Mouse (Mus musculus) myocyte (in vitro differentiated cells): ENCODE data around the gene Crybb1.

Experiments
- CEBPB ChIP-seq: IDR thresholded peaks from 2 replicates; pipeline ENCODE4 v1.6.1; 2011; ENCODE audit warnings: mild to moderate bottlenecking, moderate library complexity; ENCODE audit not compliant: poor library complexity, insufficient read depth, severe bottlenecking
- E2F4 ChIP-seq: IDR thresholded peaks from one replicate; pipeline ENCODE4 v1.6.1; 2011; ENCODE audit warnings: mild to moderate bottlenecking, control low read depth, moderate library complexity; ENCODE audit not compliant: insufficient read depth
- MAX ChIP-seq: IDR thresholded peaks from one replicate; pipeline ENCODE4 v1.6.1; 2011; ENCODE audit warnings: low read depth, mild to moderate bottlenecking, control low read depth
- MYOD1 ChIP-seq, 3 experiments: IDR thresholded peaks; one replicate each; pipeline ENCODE4 v1.6.1; 2011; ENCODE audit warnings: control low read depth in 2 of 3, low read depth in 2 of 3, mild to moderate bottlenecking in 2 of 3, moderate library complexity in 1 of 3; ENCODE audit not compliant: insufficient read length in 2 of 3, control insufficient read depth in 1 of 3
- MYOG ChIP-seq, 3 experiments: IDR thresholded peaks; one replicate each; pipeline ENCODE4 v1.6.1; 2011; ENCODE audit warnings: control low read depth in 2 of 3, low read depth in 2 of 3, mild to moderate bottlenecking in 2 of 3; ENCODE audit not compliant: insufficient read length in 2 of 3, control insufficient read depth in 1 of 3, insufficient read depth in 1 of 3
- POLR2A ChIP-seq: IDR thresholded peaks from one replicate; pipeline ENCODE4 v1.6.1; 2011; ENCODE audit warnings: low read depth, mild to moderate bottlenecking, control low read depth, moderate library complexity; ENCODE audit not compliant: insufficient read length
- POLR2AphosphoS2 ChIP-seq: IDR thresholded peaks from one replicate; pipeline ENCODE4 v1.6.1; 2011; ENCODE audit warnings: low read depth, control low read depth; ENCODE audit not compliant: insufficient read length
- REST ChIP-seq: IDR thresholded peaks from one replicate; pipeline ENCODE4 v1.6.1; 2011; ENCODE audit warnings: mild to moderate bottlenecking, control low read depth, moderate library complexity; ENCODE audit not compliant: insufficient read depth, insufficient read length
- TCF12 ChIP-seq: IDR thresholded peaks from one replicate; pipeline ENCODE4 v1.6.1; 2011; ENCODE audit warnings: mild to moderate bottlenecking, control low read depth; ENCODE audit not compliant: poor library complexity, insufficient read depth, severe bottlenecking
- USF1 ChIP-seq: IDR thresholded peaks from one replicate; pipeline ENCODE4 v1.6.1; 2011; ENCODE audit warnings: low read depth, mild to moderate bottlenecking, control low read depth, moderate library complexity

- TF ChIP-seq REST = no peak
- TF ChIP-seq MAX = no peak
- TF ChIP-seq POLR2A = peak; percentile 3
- TF ChIP-seq MYOD1 (IDR thresholded peaks at IDR 0.05; ENCODE audit: control insufficient read depth in 1 of 3, insufficient read length in 2 of 3, low read depth in 2 of 3) = peak in 2 of 3 experiments; percentile 32 to 70
- TF ChIP-seq TCF12 = no peak
- no peak for TF ChIP-seq E2F4
- no peak for TF ChIP-seq CEBPB
- TF ChIP-seq USF1 = no peak
- no peak for TF ChIP-seq POLR2AphosphoS2
- no peak for TF ChIP-seq MYOG (IDR thresholded peaks at IDR 0.05; ENCODE audit: control insufficient read depth in 1 of 3, insufficient read depth in 1 of 3, insufficient read length in 2 of 3, low read depth in 2 of 3)
These were observed 39.5 kb downstream of the Crybb1 start for GRCm38 (mm10) chr5:112295162-112295561.
